Mouse (Mus musculus) layer of hippocampus, adult 8-10 months (tissue): ENCODE results near the gene Pip5k1b. TPM values are rescaled to one million over a fixed set of nuclear protein-coding genes. Genes with fewer than 3 reads are reported as not detected.

Experiments
- DNase-seq, 2 experiments: peaks; one replicate each; pipeline ENCODE4 v3.0.0; 2022; ENCODE audit warnings: low spot score in 2 of 2
- total RNA-seq, 4 experiments: library from RNA; stranded (reverse); gene quantifications; 2 replicates each; pipeline ENCODE4 v1.2.4; 2022

Pip5k1b gene
- total RNA-seq, 4 experiments from 2014 or later: 51.7 to 64.3 (median 57.6) TPM

DNA sequence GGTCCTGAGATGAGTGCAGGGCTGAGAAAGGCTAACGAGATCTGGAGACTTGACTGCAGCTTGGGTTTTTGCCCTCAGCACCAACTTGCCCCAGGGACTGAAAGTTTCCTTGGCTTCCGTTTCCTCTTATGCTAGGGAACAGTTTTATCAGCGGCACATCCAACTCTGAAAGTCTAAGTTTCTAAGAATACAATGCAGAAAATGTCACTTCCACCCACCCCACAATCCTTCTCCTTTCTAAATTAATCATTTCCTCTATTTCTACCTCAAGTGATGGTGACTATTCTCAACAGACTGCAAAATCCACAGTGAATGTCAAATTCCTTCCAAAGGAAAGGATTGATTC lies 138.0 kb downstream of the Pip5k1b start:
- DNase-seq: no peak

- no peak for DNase-seq
Observed at GRCm38 (mm10) chr19:24416975-24417658, 138.6 kb downstream of the Pip5k1b start.

DNA sequence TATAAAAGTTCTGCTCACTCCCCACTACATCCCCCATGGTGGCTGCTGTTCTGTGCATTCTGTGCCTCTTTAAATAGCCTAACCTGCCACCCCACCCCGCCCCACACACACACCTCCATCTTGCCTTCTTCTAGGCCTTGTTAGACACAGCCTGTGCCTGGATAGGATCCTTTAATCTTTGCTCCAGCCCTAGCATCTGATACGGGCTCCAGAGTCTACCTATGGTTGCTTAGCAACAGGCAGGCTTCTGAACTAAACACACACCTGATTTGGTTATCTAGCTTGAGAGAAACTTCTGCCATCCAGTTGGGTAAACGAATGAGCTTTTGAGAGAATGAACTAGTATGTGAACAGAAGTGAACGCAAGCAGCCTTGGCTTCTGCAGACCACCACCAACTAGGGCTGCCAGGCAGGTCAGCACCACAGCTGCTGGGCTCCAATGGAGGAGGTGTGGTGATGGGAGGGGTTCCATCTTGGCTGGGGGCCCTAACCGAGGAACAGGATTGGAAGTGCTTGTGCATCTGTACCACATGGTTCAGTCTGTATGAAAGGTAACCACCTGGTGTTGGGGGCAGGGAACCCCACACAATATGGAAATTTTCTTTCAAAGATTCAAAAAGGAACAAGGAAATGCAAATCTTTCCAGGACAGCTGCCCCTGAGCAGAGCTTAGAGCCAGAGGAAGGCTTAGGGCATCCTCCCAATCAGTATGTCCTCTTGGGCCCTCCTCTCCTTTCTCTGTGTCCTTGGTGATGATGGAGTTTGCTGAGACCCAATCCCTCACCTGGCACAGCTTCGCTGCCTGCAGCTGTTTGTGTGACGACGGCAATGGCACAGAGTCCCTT lies 139.7 kb downstream of the Pip5k1b start:
- no peak for DNase-seq

DNA sequence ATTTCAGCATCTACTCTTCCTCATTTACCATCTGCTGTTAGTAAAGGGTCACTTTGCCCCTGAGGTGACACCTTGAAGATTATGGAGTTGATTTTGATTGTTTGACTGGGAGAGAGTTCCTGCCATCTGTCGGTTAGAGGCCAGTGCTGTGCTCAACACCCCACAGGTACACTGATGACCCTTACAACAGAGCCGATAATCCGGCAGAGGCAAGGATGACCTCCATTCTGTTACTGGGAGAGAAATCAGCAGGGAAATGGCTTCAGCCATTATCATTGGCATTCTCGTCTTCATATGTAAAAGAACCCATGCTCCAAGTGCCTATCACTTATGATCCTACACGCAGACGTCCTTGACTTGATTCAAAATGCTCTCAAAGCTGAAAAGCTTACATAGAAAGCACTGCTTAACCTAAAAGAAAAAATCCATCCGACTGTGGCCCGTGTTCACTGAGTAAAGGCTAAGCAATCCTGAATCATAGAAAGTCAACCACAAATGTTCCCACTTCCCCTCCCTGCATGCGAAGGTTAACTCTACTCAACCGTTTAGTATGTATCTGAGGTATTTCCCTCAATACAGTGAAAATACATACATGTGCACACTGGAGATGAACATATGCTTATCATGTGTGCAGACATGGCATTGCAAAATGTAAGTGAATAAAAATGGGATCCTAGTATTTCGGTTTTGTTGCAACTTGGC lies 146.7 kb downstream of the Pip5k1b start:
- no peak for DNase-seq

DNA sequence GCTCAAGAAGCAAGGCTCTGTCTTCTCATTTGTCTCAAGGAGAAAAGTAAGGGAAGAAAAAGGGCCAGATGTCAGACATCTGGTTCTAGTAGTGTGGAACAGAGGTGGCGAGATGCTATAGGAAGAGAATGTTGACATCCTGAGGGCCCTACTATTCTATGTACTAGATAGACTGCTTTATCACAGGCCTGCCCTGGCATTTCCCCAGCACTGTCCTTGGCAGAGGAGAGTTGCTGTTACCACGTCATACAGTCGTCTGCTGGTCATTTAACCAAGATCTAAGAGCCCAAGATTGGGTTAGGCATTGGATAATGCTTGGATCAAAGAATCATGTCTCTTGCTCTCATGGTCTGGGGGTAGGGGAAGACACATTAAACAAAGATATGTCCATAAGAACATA lies 151.0 kb downstream of the Pip5k1b start:
- no peak for DNase-seq

DNA sequence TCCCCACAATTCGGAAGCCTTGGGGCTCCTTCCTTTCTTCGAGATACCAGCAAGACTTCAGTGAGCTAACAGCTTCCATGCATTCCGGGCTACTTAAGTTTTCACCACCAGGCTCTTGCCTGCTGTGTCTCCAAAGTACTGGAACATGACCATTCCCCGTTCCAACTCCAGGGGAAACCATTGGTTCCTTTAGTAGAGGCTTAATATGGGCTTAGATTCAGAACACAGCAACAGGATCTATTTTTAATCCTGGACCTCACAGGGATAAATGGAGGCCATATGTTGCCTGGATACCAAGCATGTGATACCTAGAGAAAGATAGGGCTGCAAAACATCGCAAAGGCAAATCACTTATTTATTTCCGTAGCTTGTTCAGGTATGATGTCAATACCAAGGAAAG lies 152.4 kb downstream of the Pip5k1b start:
- DNase-seq: no peak

GRCm38 (mm10) chr19:24393920-24394319 lies 161.8 kb downstream of the Pip5k1b start:
- no peak for DNase-seq

GRCm38 (mm10) chr19:24391519-24392251 lies 164.0 kb downstream of the Pip5k1b start:
- no peak for DNase-seq

DNA sequence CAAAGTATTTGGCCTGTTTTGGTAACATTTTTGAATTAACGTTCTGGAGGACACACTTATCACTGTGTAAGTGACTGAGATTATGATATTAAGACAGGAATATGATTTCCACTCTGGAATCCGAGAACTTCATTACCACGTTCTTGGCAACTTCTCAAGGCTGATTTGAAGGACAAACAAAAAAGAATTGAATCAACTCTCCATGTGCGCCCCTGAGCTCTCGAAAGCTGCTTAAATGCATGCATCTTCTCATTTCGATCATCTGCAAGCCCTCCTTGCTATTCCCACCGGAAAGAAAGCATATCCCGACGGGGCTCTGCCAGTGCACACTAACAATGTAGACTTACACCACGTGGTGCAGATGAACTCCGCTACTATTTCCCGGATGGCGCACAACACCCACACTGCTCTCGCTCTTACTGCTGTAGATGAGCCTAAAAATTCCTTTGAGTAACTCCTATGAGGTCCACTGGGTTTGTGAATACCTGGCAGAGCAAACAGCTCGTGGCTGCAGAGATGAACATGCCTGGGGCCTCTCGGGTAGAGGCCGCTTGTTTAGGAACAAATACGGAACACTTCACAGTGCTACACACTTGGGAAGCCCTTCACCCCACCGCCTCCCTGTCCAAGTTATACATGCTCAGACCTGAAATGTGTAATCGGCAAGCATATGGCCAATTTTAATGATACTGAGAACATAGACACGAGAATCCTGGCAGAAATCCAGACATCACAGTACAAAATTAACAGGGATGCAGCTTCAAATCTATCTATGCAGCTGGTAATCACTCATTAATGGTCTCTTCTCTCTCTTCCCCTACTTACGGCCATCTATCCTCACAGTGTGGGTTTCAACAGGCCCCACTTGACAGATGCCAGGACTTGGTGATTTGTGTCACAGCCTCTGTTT lies 168.5 kb downstream of the Pip5k1b start:
- DNase-seq: peak in 1 of 2 experiments; percentile 44

DNA sequence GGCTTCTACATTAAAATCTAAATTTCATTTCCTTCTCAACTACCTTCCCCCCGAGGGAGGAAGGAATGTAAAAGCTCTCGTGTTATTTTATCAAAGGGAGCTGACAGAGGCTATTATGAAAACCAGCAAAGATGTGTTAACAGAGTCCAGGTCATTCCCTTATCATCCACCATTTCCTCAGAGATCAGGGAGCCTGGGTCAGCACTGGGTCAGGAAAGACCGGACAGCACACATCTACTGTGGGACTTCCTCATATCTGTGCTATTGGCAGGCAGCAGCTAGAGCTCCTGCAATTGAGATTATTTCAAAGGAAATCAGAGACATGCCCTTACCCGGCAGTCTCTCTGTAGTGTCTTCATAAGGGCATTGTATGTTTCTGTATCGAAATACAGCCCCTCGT lies 177.2 kb downstream of the Pip5k1b start:
- no peak for DNase-seq

GRCm38 (mm10) chr19:24371763-24372640 lies 183.7 kb downstream of the Pip5k1b start:
- peak; percentile 58 to 59 for DNase-seq

- DNase-seq: no peak
Observed at GRCm38 (mm10) chr19:24368419-24368818, 187.3 kb downstream of the Pip5k1b start.

- peak in 1 of 2 experiments; percentile 30 for DNase-seq
Observed at GRCm38 (mm10) chr19:24367722-24368121, 187.9 kb downstream of the Pip5k1b start.

DNA sequence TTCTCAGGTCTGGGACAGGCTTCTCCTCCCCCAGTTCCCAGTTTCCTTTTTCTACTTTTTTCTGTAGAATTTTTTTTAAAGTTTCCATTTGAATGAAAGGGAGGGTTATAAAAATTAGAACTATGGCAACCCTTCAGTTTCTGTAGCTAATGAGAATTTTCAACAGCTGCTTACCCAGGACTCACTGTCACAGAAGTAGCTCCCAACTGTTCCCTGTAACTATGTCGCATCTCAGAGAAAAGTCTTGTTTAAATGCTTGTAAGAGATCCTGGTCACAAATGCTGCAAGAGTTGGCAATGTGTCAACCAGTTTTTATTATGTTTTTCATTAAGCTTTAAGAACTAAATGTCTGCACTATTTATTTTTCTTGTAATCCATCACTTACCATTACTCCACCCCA lies 188.9 kb downstream of the Pip5k1b start:
- no peak for DNase-seq

GRCm38 (mm10) chr19:24362626-24363321 lies 192.9 kb downstream of the Pip5k1b start:
- no peak for DNase-seq

DNA sequence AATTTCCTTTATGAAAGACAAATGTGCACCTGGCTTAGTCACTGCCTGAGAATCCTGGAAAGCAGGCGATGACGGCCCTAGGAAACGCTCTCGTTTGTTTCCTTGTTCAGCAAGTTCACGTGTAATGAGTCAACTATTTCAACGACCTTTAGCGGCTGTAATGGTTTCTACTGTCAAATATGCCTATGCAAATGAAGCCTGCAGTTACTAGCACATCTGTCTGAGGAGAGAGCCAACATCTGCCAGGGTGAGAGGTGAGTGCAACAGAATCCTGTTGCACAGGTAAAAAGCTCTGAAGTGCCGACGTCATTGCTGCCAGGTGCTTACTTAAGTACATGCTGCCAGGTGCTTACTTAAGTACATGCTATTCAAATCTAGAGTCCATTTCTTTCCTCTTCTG lies 196.4 kb downstream of the Pip5k1b start:
- no peak for DNase-seq

DNA sequence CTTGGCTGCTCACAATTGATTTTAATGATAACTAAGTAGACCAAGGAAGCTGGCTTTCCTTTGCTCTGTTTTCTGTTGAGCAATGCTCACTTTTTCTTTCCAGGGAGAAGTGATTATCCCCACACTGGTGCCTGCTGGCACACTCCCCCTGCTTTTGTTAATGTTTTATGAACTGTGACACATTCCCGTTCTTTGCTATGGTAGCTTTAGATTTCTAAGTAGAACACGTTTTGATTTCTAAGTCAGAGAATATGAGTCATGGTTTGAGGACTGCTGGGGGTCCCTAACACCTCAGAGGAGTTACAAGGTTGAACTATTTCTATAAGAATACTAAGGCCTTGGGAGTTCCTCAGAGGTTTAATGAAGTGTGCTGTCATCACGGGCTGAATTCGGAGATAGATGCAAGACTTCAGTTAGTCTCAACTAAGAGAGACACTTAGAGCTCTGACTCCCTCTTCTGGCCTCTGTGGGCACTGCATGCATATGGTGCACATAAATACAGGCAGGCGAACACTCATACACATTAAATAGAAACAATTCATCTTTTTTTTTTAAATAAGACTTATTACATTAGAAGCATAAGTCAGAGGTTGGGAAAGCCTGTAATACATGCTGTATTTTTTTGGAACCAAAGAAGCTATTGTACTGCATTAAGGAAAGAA lies 203.2 kb downstream of the Pip5k1b start:
- no peak for DNase-seq

DNA sequence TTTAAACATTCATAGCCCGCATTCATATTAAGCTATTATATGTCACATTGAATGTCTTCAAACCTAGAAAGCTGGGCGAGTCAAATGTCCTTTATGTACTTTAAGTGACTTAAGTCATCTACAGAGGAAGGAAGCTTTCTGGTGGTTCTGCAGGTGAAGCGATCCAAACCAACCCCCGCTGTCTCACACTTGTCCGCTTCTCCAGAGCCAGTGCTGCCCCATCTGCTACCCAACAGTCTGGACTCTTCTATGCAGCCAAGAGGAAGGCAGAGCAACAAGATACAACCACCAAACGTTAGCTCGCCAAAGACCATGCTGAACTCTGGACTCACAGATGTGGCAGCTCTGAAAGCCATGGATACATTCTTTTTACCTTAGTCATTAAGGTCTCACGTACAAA lies 211.2 kb downstream of the Pip5k1b start:
- no peak for DNase-seq
